Mouse (Mus musculus): ENCODE results near the gene Dbx1. TPM values are rescaled to one million over a fixed set of nuclear protein-coding genes. Genes with fewer than 3 reads are reported as not detected.

Dbx1 gene
- total RNA-seq, 4 experiments from 2014 or later: not detected

Other genes starting within 250 kb of the Dbx1 start
- 1 to 10 TPM; 5.3 to 8.2 (median 7.0) TPM for gene Htatip2, start 122.3 kb upstream of the Dbx1 start, total RNA-seq (2022)
- gene Prmt3, start 141.5 kb upstream of the Dbx1 start, total RNA-seq (2022): 10 to 100 TPM; 12.5 to 17.5 (median 15.2) TPM